Mouse (Mus musculus) G1E (cell line): Measurements from ENCODE around the gene Nrp2.

Experiments used
- CTCF ChIP-seq: IDR thresholded peaks from 2 replicates; pipeline ENCODE4 v1.5.1; 2012; ENCODE audit warnings: low read depth, low read length, inconsistent platforms, mixed read lengths
- POLR2AphosphoS5 ChIP-seq: IDR thresholded peaks from 2 replicates; pipeline ENCODE4 v1.6.1; 2012; ENCODE audit warnings: low read depth, low read length, inconsistent platforms; ENCODE audit not compliant: insufficient replicate concordance

- TF ChIP-seq CTCF, result no peak
- TF ChIP-seq POLR2AphosphoS5, result no peak
Measured at GRCm38 (mm10) chr1:62808395-62808794, 105.3 kb downstream of the Nrp2 start.
